Mouse (Mus musculus) cerebral cortex, adult 2 months (tissue): ENCODE results near the gene R3hcc1l.

Source experiments
- WGBS: fragments of 180-500 bp; shearing (Covaris S2); methylation state at CpG from one replicate; pipeline ENCODE4 v1.1.7; 2018; 5-methylcytosine and 5-hydroxymethylcytosine counted together

The R3hcc1l gene

DNA sequence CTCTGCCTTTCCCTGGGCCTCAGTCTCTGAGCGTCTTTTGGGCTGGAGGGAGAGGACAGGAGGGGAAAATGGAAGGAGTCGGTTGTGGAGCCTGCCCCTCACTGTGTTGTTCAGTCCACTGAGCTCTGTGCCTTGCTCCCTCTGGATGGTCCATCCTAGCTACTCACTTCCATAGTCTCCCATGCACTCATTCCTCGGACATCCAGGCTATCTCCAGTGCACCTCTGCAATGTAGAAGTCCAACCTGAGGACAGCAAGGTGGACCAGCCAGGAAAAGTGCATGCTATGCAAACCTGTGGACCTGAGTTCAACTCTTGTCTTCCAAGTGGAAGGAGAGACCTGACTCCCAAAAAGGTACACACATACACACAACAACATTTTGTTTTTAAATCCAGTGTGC, 82.0 kb downstream of the R3hcc1l start:
- 73% methylated on average over 3 of the region's 3 CpGs for WGBS

DNA sequence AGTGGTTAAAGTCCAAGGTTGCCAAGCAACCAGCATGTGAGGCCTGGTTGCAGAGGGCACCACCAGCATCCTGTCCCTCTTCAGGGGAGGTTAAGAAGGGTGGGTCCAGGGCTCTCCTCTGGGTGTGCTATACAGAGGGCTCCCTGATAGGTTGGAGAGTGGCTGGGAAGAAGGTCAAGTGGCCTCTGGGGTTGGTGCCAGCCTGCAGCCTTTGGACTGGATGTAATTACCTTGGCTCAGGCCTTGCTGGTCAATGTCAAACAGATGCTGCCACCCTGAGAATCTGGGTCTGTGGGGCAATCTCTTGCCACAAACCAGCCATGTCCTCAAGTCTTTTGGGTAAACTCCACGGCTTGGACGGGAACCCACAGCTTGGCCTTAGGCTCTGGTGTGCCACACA, 82.9 kb downstream of the R3hcc1l start:
- 82% methylated on average over 2 of the region's 2 CpGs for WGBS

DNA sequence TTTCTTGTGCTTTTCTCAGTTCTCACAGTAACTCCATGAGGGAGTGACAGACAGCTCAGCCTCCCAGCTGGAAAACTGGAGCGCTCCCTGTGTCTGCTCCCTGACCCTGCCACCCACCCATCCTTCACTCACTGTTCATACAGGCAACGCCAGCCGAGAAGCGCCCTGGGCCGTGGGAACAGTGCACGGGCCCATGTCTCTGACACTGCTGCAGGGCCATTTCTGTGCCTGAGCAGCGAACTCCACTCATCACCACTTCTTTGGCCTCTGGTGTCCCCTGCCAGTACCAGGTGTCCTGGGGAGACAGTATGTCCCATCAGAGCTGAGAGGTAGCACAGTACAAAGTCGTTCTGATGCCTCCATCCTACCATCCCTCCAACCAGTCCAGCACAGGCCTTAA, 83.5 kb downstream of the R3hcc1l start:
- WGBS: 84% methylated on average over 8 of the region's 8 CpGs

DNA sequence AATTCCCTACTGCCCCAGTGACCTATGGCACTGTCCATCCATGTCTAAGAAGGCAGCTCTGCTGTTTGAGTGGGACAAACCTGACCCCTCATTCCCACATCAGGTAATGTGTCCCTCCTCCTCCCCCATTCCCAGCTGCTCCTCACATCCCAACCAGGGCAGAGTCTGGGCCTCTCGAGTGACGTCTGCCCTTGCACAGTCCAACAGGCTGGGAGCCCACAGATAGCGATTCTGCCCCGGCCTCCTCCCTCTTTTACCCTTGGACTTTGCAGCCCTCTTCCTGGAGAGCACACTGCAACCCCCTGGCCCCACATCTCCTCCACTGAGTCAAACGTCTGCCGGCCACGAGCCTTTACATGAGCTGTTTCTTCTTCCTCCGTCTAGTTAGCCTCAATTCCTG, 84.0 kb downstream of the R3hcc1l start:
- WGBS: 90% methylated on average over 8 of the region's 8 CpGs

DNA sequence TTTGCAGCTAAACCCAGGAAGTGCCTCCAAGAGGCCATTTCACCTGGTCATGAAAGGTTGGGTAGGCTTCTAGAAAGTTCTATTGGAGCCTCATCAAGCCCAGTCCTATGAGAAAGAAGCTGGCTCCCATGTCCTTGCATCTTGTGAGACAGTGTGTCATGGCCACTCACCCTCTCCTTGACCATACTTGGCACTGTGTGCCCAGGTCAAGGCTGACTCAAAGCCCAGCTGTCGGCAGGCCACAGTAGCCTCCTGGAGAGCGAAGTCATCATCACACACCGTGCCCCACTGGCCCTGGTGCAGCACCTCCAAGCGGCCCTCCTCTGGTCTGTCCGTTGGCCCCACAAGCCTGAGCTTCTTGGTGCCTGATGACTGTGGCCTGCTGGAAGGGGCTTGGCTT, 89.5 kb downstream of the R3hcc1l start:
- 94% methylated on average over 5 of the region's 5 CpGs for WGBS

DNA sequence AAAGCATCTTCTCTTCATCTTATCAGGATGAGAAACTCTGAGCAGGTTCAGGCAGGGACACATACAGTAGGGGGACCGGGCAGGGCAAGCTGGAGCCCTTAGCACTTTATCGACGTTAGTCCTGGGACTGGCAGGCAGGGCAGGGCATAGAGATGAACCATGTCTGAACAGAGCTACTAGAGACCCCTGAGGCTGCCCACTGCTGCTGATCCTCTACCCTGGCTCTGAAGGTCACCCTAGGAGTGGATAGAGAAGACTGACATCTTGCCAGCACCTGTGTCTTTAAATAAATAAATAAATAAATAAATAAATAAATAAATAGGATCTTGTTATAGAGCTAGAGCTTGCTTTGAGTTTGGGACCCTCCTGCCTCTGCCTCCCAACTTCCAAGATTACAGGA, 91.2 kb downstream of the R3hcc1l start:
- 92% methylated on average over 3 of the region's 3 CpGs for WGBS

DNA sequence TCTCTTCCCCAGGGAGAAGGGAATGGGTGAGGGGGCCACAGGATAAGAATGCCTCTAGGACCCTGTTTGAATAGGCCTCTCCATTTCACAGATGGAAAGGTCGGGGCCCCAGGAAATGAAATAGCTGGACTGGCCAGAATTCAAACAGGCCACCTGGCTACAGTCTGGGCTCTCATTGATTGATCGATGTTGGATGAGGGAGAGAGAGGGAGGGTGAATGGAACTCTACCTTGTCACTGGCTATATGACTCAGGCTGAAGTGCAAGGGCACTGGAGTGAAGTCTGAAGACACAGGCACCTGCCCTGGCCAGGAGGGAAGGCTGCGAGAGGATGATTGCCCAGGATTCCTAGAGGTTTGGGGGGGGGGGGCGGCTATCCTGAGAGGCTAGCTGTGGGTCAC, 93.2 kb downstream of the R3hcc1l start:
- 89% methylated on average over 4 of the region's 4 CpGs for WGBS

DNA sequence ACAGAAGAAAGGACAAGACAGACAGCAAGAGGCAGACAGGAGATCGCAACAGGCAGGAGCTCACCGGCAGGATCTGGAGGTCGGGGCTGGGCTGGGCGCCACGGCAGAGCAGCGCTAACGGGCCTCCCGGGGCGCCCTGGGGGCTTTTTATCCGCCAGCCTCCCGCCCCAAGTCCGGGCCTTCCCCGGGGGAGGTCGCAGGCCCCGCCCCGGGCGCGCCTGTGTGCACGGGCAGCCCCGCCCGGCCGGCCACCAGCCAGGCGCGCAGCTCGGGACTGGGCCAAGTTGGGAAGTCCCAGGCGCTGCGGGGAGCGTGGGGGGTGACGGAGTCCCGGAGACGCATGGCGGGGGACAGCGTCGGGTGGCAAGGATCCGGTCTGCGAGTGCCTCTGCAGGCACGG, 94.1 kb downstream of the R3hcc1l start, which contains the start of gene Loxl4:
Gene Loxl4 (minus strand): TSS at position 160 of the 400 bp plus-strand sequence.
- WGBS: 3% methylated on average over 37 of the region's 37 CpGs

DNA sequence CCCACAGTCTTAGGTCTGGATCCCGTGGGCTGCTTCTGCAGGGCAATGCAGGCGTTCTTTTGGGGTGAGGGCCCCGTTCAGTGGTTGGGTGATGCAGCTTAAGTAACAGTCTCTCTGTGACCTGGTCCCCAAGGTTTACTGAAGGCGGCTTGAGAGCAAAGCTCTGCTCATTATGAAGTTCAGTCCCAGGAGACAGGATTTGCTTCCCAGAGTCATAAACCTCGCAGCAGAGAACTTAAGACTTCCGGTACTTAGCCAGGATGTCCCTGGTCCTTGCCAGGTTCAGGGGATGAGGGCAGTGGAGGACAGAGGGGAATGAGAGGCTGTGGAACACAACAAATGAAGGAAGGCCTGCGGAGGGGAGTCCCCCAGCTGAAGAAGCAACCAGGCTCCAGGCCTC, 94.6 kb downstream of the R3hcc1l start:
- 61% methylated on average over 7 of the region's 7 CpGs for WGBS

DNA sequence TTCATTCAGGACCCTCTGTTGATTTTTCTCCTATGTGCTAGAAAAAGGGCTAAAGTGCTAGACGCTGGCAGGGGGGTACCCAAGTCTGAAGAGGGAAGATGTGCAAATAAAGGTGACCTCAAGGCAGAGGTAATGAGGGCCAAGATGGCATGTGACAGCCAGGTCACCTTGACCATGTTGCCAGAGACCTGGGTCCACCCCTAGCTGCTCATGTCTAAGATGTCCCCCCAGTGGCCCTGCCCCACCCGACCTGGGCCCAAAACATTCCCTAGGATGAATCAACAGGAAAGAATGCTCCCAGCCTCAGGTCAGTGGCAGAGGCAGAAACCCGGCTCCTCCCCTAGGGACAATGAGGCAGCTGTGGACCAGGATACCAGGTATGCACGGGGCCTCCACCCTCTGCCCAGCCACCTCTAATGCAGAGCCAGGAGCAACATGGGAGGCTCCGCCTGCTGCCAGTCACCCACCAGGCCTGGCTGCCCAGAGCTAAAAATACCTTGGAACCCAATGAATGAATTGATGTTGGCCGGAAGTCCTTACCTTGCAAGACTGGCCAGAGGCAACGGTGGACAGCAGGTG, 95.2 kb downstream of the R3hcc1l start:
- WGBS: 83% methylated on average over 7 of the region's 7 CpGs

DNA sequence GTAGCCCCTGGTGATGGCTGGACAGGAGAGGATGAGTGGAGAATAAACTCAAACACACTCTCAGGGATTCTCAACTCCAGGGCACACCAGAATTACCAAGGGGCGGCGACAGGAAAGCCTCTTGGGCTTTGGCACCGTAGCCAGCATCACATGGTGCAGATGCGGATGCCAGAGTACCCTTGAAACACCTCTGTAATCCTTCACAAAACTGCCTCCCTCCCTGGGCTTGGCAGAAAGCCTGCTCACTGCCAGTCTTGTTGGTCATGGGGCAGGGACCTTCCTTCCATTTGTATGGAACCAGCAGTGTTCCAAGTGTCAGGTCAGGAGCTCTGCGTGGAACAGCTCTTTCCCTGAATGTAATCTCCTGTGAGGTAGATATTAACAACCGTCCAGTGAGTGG, 109.5 kb downstream of the R3hcc1l start:
- 86% methylated on average over 6 of the region's 6 CpGs for WGBS

DNA sequence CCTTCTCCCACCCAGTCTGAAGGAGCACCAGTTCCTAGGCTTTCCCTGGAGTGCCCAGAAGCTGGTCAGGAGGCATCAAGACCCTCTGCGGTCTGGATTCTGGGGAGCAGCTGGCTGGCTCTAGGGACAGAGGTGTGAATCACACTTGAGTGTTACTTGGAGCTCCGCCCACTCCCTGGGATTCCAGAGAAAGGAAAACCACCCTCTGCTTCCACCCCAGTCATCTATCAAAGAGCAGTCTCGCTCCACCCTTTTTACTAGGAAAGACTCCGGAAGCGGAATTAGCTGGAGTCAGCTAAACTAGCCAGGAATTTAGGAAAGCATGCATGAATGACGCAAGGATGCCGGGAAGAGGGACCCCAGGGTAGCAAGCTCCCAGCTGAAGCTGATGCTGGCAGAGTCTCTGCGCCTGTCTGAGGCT, 113.0 kb downstream of the R3hcc1l start:
- 23% methylated on average over 8 of the region's 8 CpGs for WGBS

DNA sequence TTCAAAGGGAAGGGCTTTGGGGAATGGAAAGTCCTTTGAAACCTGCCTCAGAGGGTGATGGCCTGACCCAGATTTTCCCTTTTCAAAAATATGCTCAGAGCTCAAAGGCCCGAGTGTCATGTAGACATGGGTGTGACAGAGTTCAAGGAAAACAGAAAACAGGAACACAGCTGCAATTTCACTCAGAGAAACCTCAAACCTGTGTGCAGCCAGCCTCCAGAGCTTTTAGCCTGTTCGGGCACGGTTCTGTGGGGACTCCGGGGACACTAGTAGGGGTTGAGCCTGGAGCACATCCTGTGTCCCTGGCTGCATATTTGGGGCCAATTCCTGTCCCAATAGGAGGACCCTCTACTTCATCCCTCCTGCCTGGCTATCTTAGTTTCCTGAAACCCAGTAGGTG, 113.7 kb downstream of the R3hcc1l start:
- 71% methylated on average over 4 of the region's 4 CpGs for WGBS

DNA sequence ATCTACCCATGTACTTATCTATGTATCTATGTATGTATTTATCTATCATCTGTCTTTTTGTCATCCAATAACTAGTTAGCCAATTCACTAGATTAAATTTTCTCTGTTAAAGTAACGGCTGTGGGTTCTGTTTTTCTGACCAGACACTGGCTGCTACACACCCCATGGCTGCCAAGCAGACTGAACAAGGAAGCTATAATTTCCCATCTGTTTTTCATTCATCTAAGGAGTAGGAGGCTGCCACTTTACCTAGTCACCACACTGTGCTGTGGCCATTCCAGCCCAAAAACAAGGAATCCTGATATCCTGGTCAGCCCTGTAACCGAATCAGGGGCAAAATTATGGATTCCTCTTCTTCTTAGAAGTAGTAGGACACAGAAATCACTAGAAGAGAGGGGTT, 115.1 kb downstream of the R3hcc1l start:
- WGBS: 44% methylated on average over 2 of the region's 2 CpGs

DNA sequence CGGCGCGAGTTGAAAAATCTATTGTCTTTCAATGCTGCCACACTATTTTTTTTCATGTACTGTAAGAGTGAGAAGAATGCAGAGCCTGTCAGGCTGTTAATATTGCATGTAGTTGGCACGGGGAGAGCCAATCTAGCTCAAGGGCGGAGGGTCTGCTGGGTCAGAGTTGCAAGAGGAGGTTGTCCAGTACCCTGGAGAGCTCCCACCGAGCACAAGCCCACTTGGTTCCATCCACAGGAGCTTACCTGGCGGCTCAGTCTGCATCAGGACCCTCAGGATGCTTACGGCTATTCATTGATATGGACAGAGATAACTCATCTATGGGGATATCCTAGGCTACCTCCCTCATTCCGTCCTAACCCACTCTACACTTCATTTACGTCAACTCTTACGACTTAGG, 118.1 kb downstream of the R3hcc1l start:
- 64% methylated on average over 11 of the region's 11 CpGs for WGBS

DNA sequence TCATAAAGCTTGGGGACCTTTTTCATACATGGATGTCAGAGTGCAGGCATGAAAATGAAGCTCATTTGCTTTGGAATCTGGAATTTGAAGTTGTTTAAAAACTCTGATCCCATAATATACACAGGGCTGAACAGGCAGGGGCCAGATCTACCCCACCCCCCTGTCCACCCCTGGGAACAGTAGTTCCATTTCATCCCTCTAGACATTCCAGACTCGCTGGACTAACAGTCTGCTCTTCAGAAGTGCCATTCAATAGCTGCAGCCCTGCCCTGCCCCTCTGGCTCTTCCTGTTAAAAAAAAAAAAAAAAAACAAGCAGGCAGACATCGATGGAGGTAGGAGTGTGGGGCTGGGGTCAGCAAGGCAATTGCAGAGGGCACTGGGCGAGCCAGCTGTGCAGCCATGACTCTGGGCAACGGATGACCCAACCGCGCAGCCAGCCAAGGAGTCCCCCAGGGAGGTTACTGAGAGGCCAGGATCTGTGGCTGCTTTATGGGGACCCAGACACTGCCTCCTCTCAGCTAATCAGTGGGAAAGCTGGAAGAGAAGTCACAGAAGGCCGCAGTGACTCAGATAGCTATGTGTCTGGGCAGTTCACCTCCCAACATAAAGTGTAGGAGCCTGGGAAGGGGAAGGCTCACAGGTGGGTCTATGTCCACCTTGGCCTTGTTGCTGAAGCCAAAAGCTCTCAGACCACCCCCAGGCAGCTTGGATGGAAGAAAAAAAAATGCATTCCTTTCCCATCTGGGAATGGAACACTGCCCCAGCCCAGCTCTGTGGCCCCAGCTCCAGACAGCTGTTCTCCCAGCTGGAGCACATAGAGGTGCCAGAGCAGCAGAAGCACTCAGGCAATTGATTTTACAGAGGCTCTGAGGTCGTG, 120.3 kb downstream of the R3hcc1l start:
- 66% methylated on average over 8 of the region's 8 CpGs for WGBS

DNA sequence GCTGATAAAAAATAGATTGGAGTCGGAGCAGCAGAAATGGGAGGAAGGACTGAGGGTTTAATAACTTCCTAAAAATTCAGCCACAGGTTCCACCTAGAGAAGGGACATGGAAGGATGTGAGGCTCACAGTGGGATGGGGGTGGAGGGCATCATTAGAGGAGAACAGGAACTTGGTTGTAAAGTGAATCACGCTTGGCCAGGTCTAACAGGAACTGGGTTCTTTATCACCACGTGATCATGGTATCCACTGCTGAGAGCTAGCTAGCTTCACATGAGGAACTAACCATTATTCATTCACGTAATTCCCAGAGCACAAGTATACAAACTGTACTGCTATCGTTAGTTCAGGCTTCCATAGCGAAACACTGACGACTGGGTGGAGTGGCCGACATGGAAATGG, 121.0 kb downstream of the R3hcc1l start:
- 72% methylated on average over 8 of the region's 8 CpGs for WGBS

DNA sequence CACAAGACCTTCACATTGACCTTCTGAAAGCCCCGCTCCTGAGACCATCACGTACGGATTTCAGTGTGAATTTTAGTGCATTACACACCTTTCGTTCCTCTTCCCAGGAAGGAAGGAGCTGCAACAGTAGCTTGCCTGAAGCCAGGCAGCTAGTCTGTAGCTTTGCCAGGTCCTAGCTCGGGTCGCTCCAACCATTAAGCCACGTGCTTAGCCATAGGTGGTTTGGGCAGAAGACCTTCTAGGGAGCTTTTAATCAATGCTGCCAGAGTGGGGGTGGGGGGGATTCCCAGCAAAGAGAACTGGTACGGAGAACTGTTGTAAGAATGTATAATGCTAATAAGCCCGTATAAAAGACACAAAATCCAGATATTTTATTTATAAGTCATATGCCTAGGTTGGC, 121.7 kb downstream of the R3hcc1l start:
- WGBS: 87% methylated on average over 9 of the region's 9 CpGs
